Mouse (Mus musculus): ENCODE data around the gene Wdfy3.

The Wdfy3 gene

GRCm38 (mm10) chr5:101827477-101827876 lies 242.2 kb downstream of the Wdfy3 start:
- DNase-seq = no peak

GRCm38 (mm10) chr5:101826531-101826970 lies 243.2 kb downstream of the Wdfy3 start:
- peak; percentile 67 to 77 for DNase-seq

GRCm38 (mm10) chr5:101825111-101825911 lies 244.4 kb downstream of the Wdfy3 start:
- DNase-seq = no peak

GRCm38 (mm10) chr5:101822311-101822670 lies 247.4 kb downstream of the Wdfy3 start:
- no peak for DNase-seq

GRCm38 (mm10) chr5:101821491-101822310 lies 248.0 kb downstream of the Wdfy3 start:
- DNase-seq = peak; percentile 41 to 55

GRCm38 (mm10) chr5:101821052-101821451 lies 248.7 kb downstream of the Wdfy3 start:
- peak; percentile 41 to 65 for DNase-seq

GRCm38 (mm10) chr5:101819844-101820243 lies 249.9 kb downstream of the Wdfy3 start:
- peak in 1 of 2 experiments; percentile 17 for DNase-seq

- no peak for DNase-seq
Observed at GRCm38 (mm10) chr5:101819216-101819615, 250.5 kb downstream of the Wdfy3 start.

- DNase-seq = peak in 1 of 2 experiments; percentile 17
Observed at GRCm38 (mm10) chr5:101816822-101817221, 252.9 kb downstream of the Wdfy3 start.

- peak in 1 of 2 experiments; percentile 41 for DNase-seq
Observed at GRCm38 (mm10) chr5:101811296-101812169, 258.2 kb downstream of the Wdfy3 start.

GRCm38 (mm10) chr5:101802358-101803022 lies 267.2 kb downstream of the Wdfy3 start:
- DNase-seq = no peak

GRCm38 (mm10) chr5:101801891-101802290 lies 267.8 kb downstream of the Wdfy3 start:
- no peak for DNase-seq

- no peak for DNase-seq
Observed at GRCm38 (mm10) chr5:101792665-101793064, 277.1 kb downstream of the Wdfy3 start.

- no peak for DNase-seq
Observed at GRCm38 (mm10) chr5:101790560-101790959, 279.2 kb downstream of the Wdfy3 start.

GRCm38 (mm10) chr5:101789770-101790169 lies 280.0 kb downstream of the Wdfy3 start:
- DNase-seq = no peak

- no peak for DNase-seq
Observed at GRCm38 (mm10) chr5:101785921-101786614, 283.7 kb downstream of the Wdfy3 start.

GRCm38 (mm10) chr5:101784787-101785186 lies 284.9 kb downstream of the Wdfy3 start:
- no peak for DNase-seq

- no peak for DNase-seq
Observed at GRCm38 (mm10) chr5:101784328-101784727, 285.4 kb downstream of the Wdfy3 start.
